Mouse (Mus musculus): ENCODE measurements around the gene Ganc.

- TF ChIP-seq CTCF (IDR thresholded peaks at IDR 0.05; ENCODE audit: low read depth, low read length) (no peak), TAL1 (conservative IDR thresholded peaks at IDR 0.05; ENCODE audit: low read depth, low read length) (no peak), GATA2 (IDR thresholded peaks at IDR 0.05; ENCODE audit: borderline replicate concordance, low read depth, low read length) (no peak), GATA1 (IDR thresholded peaks at IDR 0.05; ENCODE audit: borderline replicate concordance, low read length) (no peak), POLR2AphosphoS5 (IDR thresholded peaks at IDR 0.05; ENCODE audit: insufficient replicate concordance, low read depth, low read length) (no peak)
These were observed 43.6 kb downstream of the Ganc start for GRCm38 (mm10) chr2:120447306-120447705.
